Mouse (Mus musculus) central nervous system, embryonic 18 days (tissue): Measurements from ENCODE around the gene Prrg3. TPM values are rescaled to one million over a fixed set of nuclear protein-coding genes. Genes with fewer than 3 reads are reported as not detected.

Source experiments
- polyA plus RNA-seq: library from polyadenylated mRNA; depleted of rRNA; stranded (reverse); fragments of >200 nt; gene quantifications from 2 replicates; pipeline ENCODE4 v1.2.3, GENCODE M21; 2012; rRNA removed

Gene Prrg3
- 24.8 and 25.6 TPM in 2 replicates for polyA plus RNA-seq

DNA sequence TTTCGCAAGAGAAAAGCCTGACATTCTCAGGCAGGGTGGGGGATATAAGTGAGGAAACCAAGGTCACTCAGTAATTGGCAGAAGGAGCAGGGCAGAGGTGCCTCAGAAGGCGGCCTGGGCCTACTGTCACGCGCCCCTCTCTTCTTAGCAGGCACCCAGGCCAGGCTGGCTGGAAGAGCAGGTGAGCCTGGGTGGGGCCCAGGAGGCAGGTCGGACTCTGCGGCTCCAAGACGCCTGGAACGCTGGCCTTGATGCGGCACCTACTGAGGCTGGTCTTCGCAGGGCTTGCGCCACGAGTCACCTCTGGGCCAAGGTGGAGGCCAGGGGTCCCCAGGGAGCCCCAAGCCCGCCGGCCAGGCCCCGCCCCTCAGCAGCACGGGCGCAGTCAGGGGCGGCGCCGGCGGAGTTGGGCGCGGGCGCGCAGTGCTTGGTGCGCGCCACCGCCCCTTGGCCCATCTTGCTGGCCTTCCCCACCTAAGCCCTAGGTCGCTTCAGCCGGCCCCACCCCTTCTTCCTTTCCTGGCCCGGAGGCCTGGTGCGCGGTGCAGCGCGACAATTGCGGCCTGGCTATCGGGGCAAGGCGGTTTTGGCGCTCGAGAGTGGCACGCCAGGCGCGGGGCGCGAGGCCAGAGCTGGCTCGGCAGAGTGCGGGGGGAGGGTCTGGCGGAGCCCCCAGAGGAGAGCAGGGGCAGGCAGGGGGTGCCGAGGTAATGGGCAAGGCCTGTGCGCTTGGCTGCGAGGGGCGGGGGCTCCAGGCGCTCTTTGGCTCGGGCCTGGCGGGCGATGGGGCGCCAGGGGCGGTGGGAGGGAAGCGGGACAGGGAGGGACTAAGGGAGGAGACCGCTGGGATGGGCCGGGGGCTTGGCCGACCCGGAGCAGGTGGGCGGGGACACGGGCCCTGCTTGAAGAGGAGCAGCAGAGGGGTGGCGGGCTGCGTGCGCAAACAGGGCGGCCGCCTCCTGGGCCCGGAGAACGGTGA lies at the start of gene Prrg3:
TSS of gene Prrg3 (plus strand) at position 552 of the 979 bp plus-strand sequence.

DNA sequence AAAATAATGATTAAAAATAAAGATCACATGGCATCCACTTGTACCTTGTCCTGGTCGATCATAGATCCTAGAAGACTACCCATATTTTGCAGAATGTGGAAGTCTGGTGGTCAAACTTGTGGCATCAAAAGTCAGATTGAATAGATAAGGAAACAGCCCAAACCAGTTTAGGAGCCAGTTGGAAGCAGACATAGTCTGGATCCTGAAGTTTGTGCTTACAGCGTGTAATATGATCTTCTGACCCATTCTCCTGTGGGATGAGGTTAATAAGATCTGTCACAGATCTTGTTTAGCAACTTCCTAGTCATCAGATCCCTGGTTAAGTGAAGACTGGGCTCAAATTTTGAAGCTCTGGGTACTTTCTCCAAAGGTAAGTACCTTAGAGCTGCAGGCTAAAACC lies 10.3 kb downstream of the Prrg3 start, which contains the start of gene Fate1:
TSS of gene Fate1 (plus strand) at position 301 of the 400 bp plus-strand sequence.

DNA sequence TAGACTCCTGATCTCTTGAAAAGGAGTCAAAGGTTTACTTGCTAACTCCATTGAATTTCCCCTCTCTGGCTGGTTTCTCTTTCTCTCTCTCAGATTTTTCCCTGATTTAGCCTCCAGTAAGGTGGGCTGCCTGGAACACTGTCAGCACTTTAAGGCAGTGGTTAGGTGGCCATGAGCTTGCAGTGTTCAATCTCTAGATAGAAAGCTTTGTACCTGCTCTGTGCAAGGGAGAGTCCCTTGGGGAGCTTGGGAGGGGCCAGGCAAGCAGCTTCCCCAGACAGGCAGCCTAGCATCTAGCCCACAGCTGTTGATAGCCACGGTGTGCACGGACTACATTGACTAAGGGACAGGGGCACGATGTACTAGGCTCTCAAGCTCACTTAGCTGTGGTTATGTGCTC lies 29.1 kb downstream of the Prrg3 start, which contains the start of gene Cnga2:
TSS of gene Cnga2 (plus strand) at position 301 of the 400 bp plus-strand sequence.

Other genes with a start within 250 kb of the Prrg3 start
- gene Vma21, start 146.7 kb upstream of the Prrg3 start, polyA plus RNA-seq, result 16.8 and 18.3 TPM in 2 replicates
- 3.0 TPM in 2 replicates for gene Gm1141, start 41.6 kb upstream of the Prrg3 start, polyA plus RNA-seq
- gene Fate1, start 10.4 kb downstream of the Prrg3 start, polyA plus RNA-seq, result 0.14 and 0.23 TPM in 2 replicates
- 0.47 and 0.49 TPM in 2 replicates for gene Cnga2, start 29.2 kb downstream of the Prrg3 start, polyA plus RNA-seq